23 mouse cellular contexts compared by ENCODE assay signal in genomic region chr1:51501251-51501650, GRCm38 (mm10). TPM values are rescaled to one million over a fixed set of nuclear protein-coding genes. Genes with fewer than 3 reads are reported as not detected.
DNase-seq lines count a peak whose midpoint lies in the region; ATAC-seq and TF ChIP-seq lines count a peak whose summit lies in the region.
"Had no signal": no experiment of that assay in that cellular context is flagged by ENCODE, and none has a peak within 500 bp of the region (broad histone marks: within the 10 kb centered on the region; RNA-seq: fewer than 3 reads in every experiment).

No protein-coding gene starts in this region.

- H3K27me3 ChIP-seq in lung, postnatal 0 days (replicated peaks; ENCODE audit: insufficient read depth, low read length) = no peaks in the 10 kb centered on the region
- H3K27me3 ChIP-seq in small intestine, adult 2 months (ENCODE audit: control insufficient read depth, insufficient read depth, low read length) = no peaks in the 10 kb centered on the region
- H3K27me3 ChIP-seq in stomach, postnatal 0 days (ENCODE audit: control insufficient read depth, insufficient read depth, low read length) = no peaks in the 10 kb centered on the region
- H3K27me3 ChIP-seq: embryonic facial prominence, embryonic 12.5 days; forebrain, embryonic 12.5 days; liver, embryonic 12.5 days had no signal

- H3K4me2 ChIP-seq in lung, postnatal 0 days (replicated peaks; ENCODE audit: low read depth, low read length) = no peak overlapping the region
- no peak overlapping the region for H3K4me2 ChIP-seq in stomach, postnatal 0 days (replicated peaks; ENCODE audit: low read depth)
- H3K4me2 ChIP-seq: embryonic facial prominence, embryonic 12.5 days; forebrain, embryonic 12.5 days; liver, embryonic 12.5 days; lung, embryonic 14.5 days had no signal

- WGBS in lung, postnatal 0 days = 70% methylated on average over 12 of the region's 12 CpGs
- WGBS in lung, adult 2 months = 73% methylated on average over 12 of the region's 12 CpGs
- 28% methylated on average over 11 of the region's 12 CpGs for WGBS in macrophage (ENCODE audit: missing documents)
- WGBS in small intestine, adult 2 months = 81% methylated on average over 12 of the region's 12 CpGs
- 84% methylated on average over 12 of the region's 12 CpGs for WGBS in stomach, postnatal 0 days

- peak; percentile 27 for DNase-seq in lung, postnatal 0 days (ENCODE audit: low spot score)
- DNase-seq in lung, adult 2 months = no peak
- no peak for DNase-seq in left cerebral cortex, adult 18-20 months (ENCODE audit: low spot score in 2 of 2)
- DNase-seq in stomach, postnatal 0 days (ENCODE audit: low spot score) = no peak
- DNase-seq: adrenal gland, postnatal 14 days; B cell, adult 2 months; cerebellum, adult 2 months; cerebellum, postnatal 25 days; gastrocnemius, postnatal 36 days; kidney, adult 11 months; lung, embryonic 14.5 days; midbrain, embryonic 14.5 days; right cerebral cortex, adult 18-20 months; right cerebral cortex, postnatal 4 days had no signal

- no peak overlapping the region for H3K4me3 ChIP-seq in lung, postnatal 0 days (ENCODE audit: low read depth, low read length)
- no peak overlapping the region for H3K4me3 ChIP-seq in lung, adult 2 months (replicated peaks; ENCODE audit: extremely low read depth, low read depth, low read length)
- no peak overlapping the region for H3K4me3 ChIP-seq in macrophage (ENCODE audit: inconsistent target)
- H3K4me3 ChIP-seq in small intestine, adult 2 months (ENCODE audit: low read depth, low read length) = no peak overlapping the region
- H3K4me3 ChIP-seq in stomach, postnatal 0 days (ENCODE audit: low read depth, low read length) = no peak overlapping the region
- H3K4me3 ChIP-seq: embryonic facial prominence, embryonic 12.5 days; forebrain, embryonic 12.5 days; limb, embryonic 10.5 days; liver, embryonic 12.5 days had no signal

- no peak overlapping the region for H3K27ac ChIP-seq in lung, postnatal 0 days (ENCODE audit: low read length)
- H3K27ac ChIP-seq in macrophage = 0 out of 2 replicates have a peak overlapping the region, but pooled peaks have one; percentile 17
- 0 out of 2 replicates have a peak overlapping the region, but pooled peaks have one; percentile 63 for H3K27ac ChIP-seq in small intestine, adult 2 months (ENCODE audit: insufficient read depth, low read depth, low read length)
- H3K27ac ChIP-seq in stomach, postnatal 0 days (replicated peaks) = no peak overlapping the region
- H3K27ac ChIP-seq: embryonic facial prominence, embryonic 12.5 days; forebrain, embryonic 12.5 days; kidney, postnatal 0 days; limb, embryonic 10.5 days; liver, embryonic 12.5 days had no signal

- H3K36me3 ChIP-seq in lung, postnatal 0 days (ENCODE audit: insufficient read depth, low read length) = no peaks in the 10 kb centered on the region
- no peaks in the 10 kb centered on the region for H3K36me3 ChIP-seq in macrophage (ENCODE audit: inconsistent target)
- H3K36me3 ChIP-seq in small intestine, adult 2 months (ENCODE audit: control insufficient read depth, insufficient read depth, low read length) = no peaks in the 10 kb centered on the region
- no peaks in the 10 kb centered on the region for H3K36me3 ChIP-seq in stomach, postnatal 0 days (ENCODE audit: control insufficient read depth, insufficient read depth, low read length)
- H3K36me3 ChIP-seq: embryonic facial prominence, embryonic 12.5 days; forebrain, embryonic 12.5 days; limb, embryonic 10.5 days; liver, embryonic 12.5 days had no signal

- no peaks in the 10 kb centered on the region for H3K4me1 ChIP-seq in lung, postnatal 0 days (ENCODE audit: insufficient read depth, low read depth, low read length)
- H3K4me1 ChIP-seq in lung, adult 2 months (ENCODE audit: control insufficient read depth, insufficient read depth, low read length) = no peaks in the 10 kb centered on the region; the same call in 1 of the 2 replicates
- no peaks in the 10 kb centered on the region for H3K4me1 ChIP-seq in small intestine, adult 2 months (ENCODE audit: control insufficient read depth, insufficient read depth, insufficient read length, low read length)
- H3K4me1 ChIP-seq in stomach, postnatal 0 days (replicated peaks; ENCODE audit: control insufficient read depth, insufficient read depth) = no peaks in the 10 kb centered on the region
- H3K4me1 ChIP-seq: embryonic facial prominence, embryonic 12.5 days; forebrain, embryonic 12.5 days; limb, embryonic 10.5 days had no signal

- no peak for TF ChIP-seq CTCF in lung, postnatal 0 days (IDR thresholded peaks at IDR 0.05)
- no peak for TF ChIP-seq CTCF in lung, adult 2 months (IDR thresholded peaks at IDR 0.05; ENCODE audit: insufficient read depth, low read length)
- no peak for TF ChIP-seq CTCF in small intestine, adult 2 months (IDR thresholded peaks at IDR 0.05; ENCODE audit: extremely low read depth, insufficient read length, insufficient replicate concordance, low read depth, low read length)
- TF ChIP-seq CTCF in stomach, postnatal 0 days (IDR thresholded peaks at IDR 0.05; ENCODE audit: low read depth) = no peak

- TF ChIP-seq EP300 in lung, postnatal 0 days (IDR thresholded peaks at IDR 0.05) = no peak
- no peak for TF ChIP-seq EP300 in stomach, postnatal 0 days (optimal IDR thresholded peaks at IDR 0.05)

- H3K9me3 ChIP-seq in lung, postnatal 0 days (ENCODE audit: low read length) = no peaks in the 10 kb centered on the region
- no peaks in the 10 kb centered on the region for H3K9me3 ChIP-seq in stomach, postnatal 0 days (ENCODE audit: control insufficient read depth, low read length)
- H3K9me3 ChIP-seq: embryonic facial prominence, embryonic 12.5 days; forebrain, embryonic 12.5 days; limb, embryonic 10.5 days; liver, embryonic 12.5 days had no signal

- no peaks in the 10 kb centered on the region for H3K79me2 ChIP-seq in macrophage (ENCODE audit: inconsistent target)

- no peak for TF ChIP-seq POLR2A in lung, adult 2 months (IDR thresholded peaks at IDR 0.05; ENCODE audit: borderline replicate concordance, extremely low read depth, low read depth, low read length)
- no peak for TF ChIP-seq POLR2A in small intestine, adult 2 months (IDR thresholded peaks at IDR 0.05; ENCODE audit: low read depth, low read length)

- H3K9ac ChIP-seq in lung, postnatal 0 days (replicated peaks; ENCODE audit: low read depth) = no peak overlapping the region
- H3K9ac ChIP-seq in stomach, postnatal 0 days (ENCODE audit: low read length) = no peak overlapping the region
- H3K9ac ChIP-seq: embryonic facial prominence, embryonic 12.5 days; forebrain, embryonic 12.5 days; liver, embryonic 12.5 days; lung, embryonic 14.5 days had no signal

- no peak for ATAC-seq in lung, postnatal 0 days
- ATAC-seq in CD4-positive, CD25-positive, alpha-beta regulatory T cell, adult 4 months = peak; percentile 40
- no peak for ATAC-seq in stomach, postnatal 0 days (ENCODE audit: low FRiP score, low TSS enrichment)
- ATAC-seq: hindbrain, embryonic 16.5 days; liver, embryonic 12.5 days had no signal

RNA-seq across cellular contexts. Expression of gene Nabp1, which starts 23.0 kb away (rescaled TPM):
- polyA plus RNA-seq in lung, postnatal 0 days (2015; fragmentation: Nextera tagmentation; extraction: Ambion mirVana) = 20.0 and 25.0 TPM in 2 replicates
- 12.5 and 15.9 TPM in 2 replicates for polyA plus RNA-seq in lung, adult 2 months (2012; rRNA removed)
- polyA plus RNA-seq in CD4-positive, CD25-positive, alpha-beta regulatory T cell, adult 4 months (2017; shearing (Covaris generic)) = 10 to 100 TPM; 36.8 to 37.5 TPM
- 100 to 1,000 TPM in 22 of 26 experiments, 10 to 100 TPM in 4; 26.1 to 711 (median 181) TPM for total RNA-seq in macrophage (2018; cell fraction: chromatin; rRNA removed)
- total RNA-seq in macrophage (2018; cell fraction: cytosol; rRNA removed) = 100 to 1,000 TPM in 5 of 26 experiments, 10 to 100 TPM in 21; 40.7 to 124 (median 68.7) TPM
- total RNA-seq in macrophage (2018; cell fraction: nucleus; rRNA removed) = 100 to 1,000 TPM in 22 of 26 experiments, 10 to 100 TPM in 4; 52.5 to 494 (median 153) TPM
- polyA plus RNA-seq in macrophage (2018) = 37.1 to 124 TPM (median 89.0 TPM) in 3 replicates
- polyA plus RNA-seq in small intestine, adult 2 months (2012; rRNA removed) = 0.93 and 1.5 TPM in 2 replicates
- total RNA-seq in left cerebral cortex, adult 18-20 months (2021) = 10 to 100 TPM; 14.1 to 15.2 TPM
- 12.7 and 12.8 TPM in 2 replicates for polyA plus RNA-seq in stomach, postnatal 0 days (2015; fragmentation: Nextera tagmentation; extraction: Ambion mirVana)

Comparison
In these comparisons a context has a peak if more than half of its experiments do, and no peak if none do; other contexts are left out.
1. H3K27ac ChIP-seq: peak in macrophage (single experiment) and small intestine, adult 2 months (single experiment); none in lung, postnatal 0 days (single experiment) and stomach, postnatal 0 days (single experiment).